Mouse (Mus musculus) cerebellum, postnatal 36 days (tissue): ENCODE measurements around the gene Tmed6.
"Not testable (repeated sequence)": the region's sequence is repeated elsewhere in the genome, so short reads cannot be mapped to it uniquely, and the experiment has no call there.

Experiments used
- DNase-seq, 2 experiments: peaks; one replicate each; pipeline ENCODE4 v3.0.0; 2021 to 2022; ENCODE audit warnings: mixed read lengths in 2 of 2

The Tmed6 gene

DNA sequence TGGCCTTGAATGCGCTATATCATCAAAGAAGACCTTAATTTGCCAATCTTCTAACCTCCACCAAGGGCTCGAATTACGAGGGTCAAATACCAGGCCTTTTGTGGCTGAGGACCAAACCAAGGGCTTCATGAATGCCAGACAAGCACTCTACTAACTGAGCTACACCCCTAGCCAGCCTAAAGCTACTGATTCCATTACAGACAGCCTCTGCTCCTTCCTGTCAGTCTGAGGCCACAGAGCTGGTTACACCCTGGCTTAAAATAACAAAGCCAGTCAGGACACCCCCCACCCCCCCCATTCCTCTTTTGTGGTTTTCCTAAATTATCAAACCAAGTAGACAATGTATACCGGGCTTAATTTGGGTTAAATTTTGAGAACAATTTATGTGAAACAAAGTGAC is 8.3 kb upstream of the Tmed6 start:
- DNase-seq, result no peak

DNA sequence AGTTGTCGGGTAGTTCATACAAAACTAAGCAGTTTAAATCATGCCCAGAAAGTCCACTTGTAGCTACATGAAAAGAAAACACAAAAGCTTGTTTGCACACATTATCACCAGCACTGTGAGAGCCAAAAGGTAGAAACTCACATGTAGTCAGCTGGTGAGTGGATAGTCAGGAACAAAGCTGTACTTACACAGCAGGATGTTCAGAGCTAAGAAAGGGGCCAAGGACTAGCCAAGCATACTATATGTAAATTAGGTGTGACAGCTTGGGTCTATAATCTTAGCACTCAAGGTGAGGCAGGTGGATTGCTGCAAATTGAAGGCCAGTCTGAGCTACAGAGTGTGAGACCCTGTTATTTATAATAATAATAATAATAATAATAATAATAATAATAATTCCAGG is 2.8 kb downstream of the Tmed6 start:
- no peak for DNase-seq

DNA sequence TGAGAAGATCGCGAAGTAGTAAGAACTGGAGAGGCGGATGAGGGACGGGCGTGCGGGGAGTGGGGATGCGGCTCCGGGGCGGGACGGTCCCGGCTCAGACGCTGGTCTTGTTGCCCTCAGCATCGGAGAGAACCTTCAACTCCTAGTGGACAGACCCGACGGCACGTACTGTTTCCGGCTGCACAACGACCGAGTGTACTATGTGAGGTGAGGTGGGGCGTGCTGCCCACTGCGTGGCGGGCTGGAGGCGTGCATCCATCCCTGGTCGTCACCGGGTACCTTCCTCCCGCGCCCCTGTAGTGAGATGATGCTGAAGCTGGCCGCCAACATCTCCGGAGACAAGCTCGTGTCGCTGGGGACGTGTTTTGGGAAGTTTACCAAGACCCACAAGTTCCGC is 8.5 kb downstream of the Tmed6 start:
- no peak for DNase-seq

DNA sequence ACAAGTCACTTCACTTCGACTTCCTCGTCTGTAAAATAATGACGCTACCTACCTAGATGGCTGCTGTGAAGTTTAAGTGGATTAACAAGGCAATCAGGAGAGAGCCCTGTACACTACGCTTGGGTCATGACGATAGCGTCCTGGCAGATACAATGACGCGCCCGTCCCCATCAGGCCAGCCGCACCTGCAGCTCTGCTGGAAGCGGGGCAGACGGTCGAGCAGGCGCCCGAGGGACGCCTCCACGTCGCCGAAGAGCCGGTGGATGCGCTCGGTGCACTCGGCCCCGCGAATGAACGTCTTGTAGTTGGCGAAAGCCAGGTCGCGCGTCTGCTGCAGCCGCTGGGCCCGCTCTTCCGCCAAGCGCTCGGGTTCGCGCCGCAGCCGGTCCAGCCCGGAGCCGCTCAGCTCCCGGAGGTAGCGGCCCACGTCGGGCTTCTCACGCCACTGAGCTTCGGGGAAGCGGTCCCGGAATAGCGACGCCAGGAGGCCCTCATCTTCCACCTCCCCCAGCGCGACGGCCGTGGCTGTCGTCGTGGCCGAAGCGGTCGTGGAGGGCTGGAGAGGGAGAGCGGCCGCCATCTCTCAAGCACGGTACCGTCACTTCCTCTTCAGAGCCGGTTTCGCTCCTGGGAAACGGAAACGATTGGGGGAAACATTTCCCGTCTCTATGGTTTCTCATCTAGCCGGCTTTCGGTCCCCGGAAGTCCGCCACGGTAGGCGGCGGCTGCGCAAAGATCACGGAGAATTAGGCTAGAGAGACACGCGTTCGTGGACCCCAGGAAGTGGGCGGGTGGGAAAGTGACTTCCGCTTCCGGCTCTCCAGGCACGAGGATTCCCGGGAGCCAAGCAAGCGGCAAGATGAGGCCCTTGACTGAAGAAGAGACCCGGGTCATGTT is 9.1 kb downstream of the Tmed6 start, which contains the start of the genes Cog8 and Nip7:
Gene Cog8 (minus strand): TSS at position 614 of the 897 bp plus-strand sequence.
Gene Nip7 (plus strand): TSS at position 802 of the 897 bp plus-strand sequence.
- peak; percentile 96 for DNase-seq

DNA sequence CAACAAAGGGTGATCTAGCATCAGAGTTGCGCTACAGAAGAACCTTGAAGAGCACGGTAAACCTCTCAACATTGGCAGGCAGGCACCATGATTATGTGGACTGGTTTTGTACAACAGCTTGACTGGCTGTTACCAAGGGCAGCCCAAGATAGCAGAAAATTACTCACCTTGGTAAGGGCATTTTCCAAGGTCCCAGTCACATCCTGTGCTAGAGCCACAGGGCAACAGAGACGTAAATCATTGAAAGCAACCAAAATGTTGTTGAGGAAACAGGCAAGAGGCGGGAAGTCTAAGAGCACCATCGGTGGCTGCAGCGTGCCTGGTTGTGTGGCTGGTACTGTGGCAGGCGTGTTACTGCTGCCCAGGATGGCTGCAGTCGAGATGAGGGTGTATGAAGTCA is 13.4 kb downstream of the Tmed6 start:
- no peak for DNase-seq

DNA sequence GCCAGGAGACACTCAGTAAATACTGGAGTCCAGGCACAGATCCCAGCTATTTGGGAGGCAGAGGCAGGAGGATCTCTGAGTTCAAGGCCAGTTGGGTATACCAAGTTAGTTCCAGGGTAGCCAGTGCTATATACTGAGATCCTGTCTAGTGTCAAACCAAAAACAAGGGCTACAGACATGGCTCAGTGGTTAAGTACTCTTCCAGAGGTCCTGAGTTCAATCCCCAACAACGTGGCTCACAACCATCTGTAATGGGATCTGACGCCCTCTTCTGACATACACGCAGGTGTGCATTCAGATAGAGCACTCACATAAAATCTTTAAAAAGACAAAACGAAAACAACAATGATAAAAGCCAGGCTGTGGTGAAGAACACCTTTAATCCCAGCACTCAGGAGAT is 16.0 kb downstream of the Tmed6 start:
- DNase-seq, result no peak

DNA sequence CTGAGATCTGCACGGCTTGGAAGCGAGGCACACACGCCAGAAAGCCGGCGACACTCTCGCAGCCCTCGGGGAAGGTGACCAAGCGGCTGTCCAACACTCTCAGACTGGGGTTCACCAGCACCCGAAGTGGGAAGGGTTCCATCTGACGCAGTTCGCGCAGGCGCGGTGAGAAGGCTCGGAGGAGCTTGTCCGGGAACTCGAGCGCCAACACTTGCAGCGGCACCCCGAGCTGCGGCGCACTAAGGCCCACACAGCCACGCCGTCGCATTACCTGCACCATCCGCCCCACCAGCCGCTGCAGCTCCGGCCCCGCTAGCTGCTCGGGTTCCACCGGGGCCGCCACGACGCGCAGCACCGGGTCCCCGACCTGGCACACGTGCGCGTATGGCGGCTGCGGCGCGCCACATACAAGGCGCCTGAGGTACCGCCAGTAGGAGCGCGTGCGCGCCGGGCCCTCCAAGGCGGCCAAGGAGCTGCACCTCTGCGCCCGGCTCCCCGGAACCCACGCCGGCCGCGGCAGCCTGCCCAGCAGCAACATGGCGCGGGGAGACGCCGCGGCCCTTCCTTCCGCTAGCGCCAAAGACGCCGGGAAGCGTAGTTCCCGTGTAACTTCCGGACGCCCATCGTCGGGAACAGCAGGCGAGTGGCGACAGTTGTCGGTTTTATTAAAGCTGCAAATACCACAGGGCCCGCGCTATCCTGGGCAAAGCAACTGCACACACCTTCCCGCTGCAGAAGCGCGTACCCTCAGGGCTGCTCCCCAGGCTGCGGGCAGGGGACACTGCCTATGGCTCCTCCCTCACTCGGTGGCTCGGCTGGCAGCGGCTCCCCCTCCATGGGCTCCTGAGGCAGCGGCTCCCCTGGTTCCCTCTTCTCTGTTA is 17.1 kb downstream of the Tmed6 start, which contains the start of gene Pdf:
Gene Pdf (minus strand): TSS at position 554 of the 881 bp plus-strand sequence.
- DNase-seq, result peak; percentile 80 to 82

DNA sequence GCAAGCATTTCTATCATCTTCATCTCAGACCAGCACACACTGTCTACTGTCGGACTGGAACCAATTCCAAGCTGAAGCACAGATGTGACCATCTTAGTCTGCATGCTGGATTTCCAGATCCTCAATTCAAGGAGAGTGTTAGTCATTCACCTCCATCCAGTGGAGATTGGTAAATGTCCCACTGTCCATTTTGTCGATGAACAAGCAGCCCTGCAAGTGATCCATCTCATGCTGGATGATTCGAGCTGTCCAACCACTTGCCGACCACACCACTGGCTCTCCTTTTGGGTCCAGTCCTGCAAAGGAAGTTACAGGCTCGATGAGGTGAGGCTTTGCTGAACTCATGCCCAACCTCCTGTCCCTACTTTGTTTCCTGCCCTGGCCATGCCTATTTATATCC is 18.5 kb downstream of the Tmed6 start:
- DNase-seq, result no peak

DNA sequence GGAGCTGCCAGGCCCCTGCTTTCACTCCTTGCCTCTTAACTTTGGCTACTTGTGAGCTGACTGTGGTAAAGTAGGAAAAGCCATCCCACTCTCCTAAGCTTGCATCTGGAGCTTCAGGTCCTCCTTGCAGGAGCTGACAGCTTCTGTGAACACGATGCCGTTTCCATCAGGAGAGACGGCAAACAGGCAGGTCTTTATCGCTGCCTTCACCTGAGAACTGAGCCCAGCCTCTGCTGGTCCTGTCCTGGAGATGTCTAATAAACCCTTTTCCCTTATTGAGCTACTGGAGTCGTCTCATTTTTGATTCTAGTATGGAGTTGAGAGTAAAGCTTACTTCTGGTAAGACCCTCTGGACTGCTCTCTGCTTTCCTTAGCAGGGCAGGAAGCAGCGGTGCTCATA is 20.0 kb downstream of the Tmed6 start:
- no peak for DNase-seq

DNA sequence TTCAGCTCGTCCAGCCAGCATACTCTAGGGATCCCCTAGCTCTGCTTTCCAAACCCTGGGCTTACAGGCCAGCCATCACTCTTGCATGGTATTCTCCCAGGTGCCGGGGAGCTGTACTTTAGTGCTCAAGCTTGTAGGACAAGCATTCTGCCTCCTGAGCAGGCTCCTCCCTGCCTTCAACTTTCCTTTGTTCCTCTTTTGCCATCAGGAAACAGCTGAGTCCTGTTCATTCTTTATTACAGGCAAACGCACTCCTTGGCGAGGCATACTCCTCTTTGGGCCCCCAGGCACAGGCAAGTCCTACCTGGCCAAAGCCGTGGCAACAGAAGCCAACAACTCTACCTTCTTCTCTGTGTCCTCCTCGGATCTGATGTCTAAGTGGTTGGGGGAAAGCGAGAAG is 24.8 kb downstream of the Tmed6 start:
- no peak for DNase-seq

DNA sequence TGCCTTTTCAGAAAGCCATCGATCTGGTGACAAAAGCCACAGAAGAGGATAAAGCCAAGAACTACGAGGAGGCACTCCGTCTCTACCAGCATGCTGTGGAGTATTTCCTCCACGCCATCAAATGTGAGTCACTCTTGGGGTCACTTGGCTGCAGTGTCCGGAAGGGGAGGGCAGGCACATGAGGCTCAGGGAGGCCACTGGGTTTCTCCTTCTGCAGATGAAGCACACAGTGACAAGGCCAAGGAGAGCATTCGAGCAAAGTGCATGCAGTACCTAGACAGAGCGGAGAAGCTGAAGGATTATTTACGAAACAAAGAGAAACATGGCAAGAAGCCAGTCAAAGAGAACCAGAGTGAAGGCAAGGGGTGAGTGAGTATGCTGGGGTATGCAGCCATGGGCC is 28.8 kb downstream of the Tmed6 start:
- DNase-seq, result no peak

DNA sequence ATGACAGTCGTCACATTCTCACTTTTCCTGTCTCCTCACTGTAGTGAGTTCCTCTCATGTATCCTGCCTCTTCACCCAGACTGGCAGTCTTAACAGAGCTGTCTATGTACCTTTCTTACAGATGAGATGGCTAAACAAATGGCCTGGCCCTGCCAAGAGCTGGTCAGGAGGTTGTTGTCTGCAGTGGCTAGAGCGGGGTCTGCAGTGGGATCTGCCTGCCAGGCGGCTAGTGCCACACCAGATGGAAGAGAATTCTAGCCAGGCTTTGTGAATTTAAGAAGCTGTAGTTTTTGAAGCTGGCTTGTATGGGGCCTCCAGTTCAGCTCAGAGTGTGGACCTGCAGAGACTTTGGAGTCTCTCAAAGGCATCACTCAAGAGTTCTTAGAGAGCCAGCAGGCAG is 29.8 kb downstream of the Tmed6 start:
- DNase-seq, result no peak

DNA sequence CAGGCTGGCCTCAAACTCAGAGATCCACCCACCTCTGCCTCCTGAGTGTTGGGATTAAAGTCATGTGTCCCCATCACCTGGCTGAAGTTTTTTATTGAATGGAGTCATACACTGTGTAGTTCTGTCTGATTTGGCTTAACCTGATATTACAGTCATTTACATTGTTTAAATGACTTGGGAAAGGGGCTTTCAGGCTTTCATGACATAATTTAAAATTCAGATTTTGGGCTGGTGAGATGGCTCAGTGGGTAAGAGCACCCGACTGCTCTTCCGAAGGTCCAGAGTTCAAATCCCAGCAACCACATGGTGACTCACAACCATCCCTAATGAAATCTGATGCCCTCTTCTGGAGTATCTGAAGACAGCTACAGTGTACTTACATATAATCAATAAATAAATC is 31.8 kb downstream of the Tmed6 start:
- not testable (repeated sequence) for DNase-seq

DNA sequence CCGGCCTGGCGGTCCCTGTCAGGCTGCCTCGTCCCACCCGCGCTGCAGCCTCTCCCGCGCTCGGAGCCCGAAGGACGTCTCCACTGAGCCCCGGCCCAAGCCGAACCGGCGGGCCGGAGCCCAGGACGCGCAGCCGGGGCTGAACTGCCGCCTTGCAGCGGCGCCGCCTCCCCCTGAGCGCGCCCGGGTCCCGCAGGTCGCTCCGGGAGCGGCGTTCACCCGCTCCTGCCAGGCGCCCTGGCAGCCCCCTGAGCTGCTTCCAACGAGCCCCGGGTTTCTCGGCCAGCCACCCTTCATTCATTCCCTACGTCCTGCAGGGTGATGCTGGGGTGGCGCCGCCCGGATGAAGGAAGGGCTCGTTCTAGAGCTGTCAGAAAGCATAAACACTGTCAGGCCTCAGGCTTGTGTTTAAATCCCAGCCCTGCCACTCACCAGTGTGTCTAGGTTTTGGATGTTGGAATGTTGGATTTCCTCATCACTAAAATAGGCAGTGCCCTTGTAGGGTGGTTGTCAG is 33.8 kb downstream of the Tmed6 start:
- no peak for DNase-seq

DNA sequence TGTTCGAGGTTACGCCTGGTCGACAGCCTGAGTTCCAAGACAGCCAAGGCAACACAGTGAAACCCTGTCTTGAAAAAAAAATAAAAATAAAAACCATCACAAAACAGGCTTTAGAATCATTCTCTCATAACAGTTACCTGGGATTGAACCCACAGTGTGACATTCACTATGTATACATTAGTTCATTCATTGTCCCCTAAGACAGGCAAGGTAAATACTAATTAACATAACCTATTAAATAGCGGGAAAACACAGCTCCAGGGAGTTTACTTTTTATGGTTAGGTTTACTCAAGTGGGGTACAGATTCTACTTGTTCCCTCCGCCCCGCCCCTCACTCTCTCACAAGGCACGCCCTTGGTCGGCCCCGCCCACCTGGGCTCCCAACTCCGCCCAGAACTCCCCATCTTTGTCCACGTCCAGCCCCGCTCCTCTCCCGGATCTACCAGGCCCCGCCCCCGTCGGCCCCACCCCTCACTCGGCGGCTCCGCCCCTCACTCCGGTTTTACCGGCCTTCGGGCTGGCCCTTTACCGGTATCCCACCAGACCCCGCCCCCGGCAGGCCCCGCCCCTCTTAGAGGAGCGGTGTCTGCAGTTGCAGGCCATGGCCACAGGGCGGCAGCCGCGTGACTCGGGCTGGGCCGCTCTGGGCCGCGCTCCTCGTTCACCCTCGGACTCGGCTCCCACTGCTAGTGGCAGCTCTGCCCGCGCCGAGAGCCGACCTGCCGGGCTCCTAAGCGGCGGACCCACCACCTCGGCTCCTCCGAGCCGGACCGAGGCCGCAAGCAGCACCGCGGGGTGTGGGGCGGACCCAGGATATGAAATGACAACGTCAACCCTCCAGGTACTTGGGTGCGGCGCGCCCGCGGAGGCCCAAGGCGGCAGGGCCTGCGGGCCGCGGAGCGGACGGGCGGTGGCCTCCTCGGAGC is 34.5 kb downstream of the Tmed6 start, which contains the start of gene Vps4a:
Gene Vps4a (plus strand): TSS at position 573 of the 927 bp plus-strand sequence.
- peak; percentile 94 to 96 for DNase-seq

DNA sequence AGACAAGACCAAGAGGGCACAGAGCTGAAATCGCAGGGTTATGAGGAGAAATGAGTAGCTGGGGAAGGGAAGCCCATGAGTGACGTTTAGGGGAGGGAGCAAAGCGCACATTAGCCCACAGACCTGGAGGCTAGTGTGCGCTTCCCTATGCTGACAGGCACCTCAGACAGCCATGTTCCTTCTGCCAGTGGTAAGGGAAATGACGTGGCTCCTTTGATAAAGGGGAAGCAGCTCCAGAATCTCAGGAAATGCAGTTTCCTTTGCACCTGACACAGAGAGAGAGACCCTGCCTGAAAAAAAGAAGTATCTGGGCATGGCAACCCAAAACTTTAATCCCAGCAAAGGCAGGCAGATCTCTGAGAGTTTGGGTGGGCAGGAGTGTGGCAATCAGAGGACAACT is 35.4 kb downstream of the Tmed6 start:
- DNase-seq, result no peak

DNA sequence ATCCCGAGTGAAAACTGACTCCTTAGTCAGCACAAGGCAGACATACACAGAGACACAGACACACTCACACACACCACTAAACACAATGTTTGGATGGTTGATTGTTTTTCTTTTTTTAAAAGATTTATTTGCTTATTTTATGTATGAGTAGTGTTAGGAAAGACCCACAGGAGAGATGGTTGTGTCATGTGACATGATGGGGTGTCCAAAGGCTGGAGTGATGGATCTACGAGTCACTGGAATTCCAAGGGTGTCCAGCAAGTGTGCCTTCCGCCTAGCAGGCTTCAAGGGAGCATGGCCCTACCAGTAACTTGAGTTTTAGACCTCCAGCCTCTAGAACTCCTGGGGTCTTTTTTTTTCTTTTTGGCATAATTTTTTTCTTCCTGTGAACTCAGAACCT is 36.1 kb downstream of the Tmed6 start:
- DNase-seq, result no peak

DNA sequence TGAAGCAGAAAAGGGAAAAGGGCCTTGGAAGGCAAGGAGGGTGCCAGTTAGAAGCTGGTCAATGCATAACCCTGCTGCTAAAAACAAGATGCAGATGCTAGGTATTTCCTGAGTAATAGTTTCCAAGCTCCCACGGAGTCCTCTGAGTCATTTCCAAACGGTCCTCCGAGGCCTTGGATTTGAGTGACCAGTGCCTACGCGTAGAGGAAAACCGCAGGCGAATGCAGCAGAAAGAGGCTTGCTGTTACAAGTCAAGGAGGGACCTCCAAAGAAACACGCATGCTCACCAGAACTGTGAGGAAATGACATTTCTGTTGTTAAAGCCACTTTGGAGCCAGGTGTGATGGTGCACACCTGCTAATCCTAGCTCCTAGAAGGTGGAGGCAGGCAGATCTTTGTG is 42.0 kb downstream of the Tmed6 start:
- DNase-seq, result no peak

DNA sequence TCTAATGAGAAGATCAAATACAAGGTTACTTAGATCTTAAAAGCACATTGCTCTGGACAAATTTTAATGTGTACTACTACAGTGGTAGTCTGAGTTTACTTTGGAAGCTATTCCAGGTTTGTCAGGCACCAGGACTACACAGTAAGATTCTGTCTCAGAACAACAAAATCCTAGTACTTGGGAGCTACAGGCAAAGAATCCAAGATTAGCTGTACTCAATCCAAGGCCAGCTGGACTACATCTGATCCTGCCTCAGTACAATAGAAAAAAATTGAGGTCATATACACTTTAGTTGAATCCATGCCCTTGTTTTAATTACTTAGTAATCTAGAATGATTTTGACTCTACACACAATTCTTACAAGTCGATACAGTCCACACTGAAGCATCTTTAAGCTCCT is 50.5 kb downstream of the Tmed6 start:
- DNase-seq, result no peak

DNA sequence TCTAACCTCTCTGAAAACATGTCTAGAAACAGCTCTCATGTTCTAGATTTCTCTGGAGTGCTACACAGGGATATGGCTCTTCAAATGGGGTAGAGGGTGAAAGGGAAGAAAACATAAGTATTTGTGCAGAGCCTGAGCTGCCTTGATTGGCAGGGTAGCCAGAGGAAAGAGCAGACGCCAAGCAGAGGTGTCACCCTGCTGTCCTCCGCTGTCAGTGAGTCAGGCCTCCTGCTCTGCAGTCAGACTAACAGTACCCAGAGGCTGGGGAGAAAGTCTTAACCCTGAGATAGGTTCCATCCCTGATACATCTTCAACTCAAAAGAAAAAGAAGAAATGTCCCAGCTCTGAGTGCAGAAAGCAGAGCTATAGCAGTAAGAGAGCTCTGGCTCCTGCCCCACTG is 52.8 kb downstream of the Tmed6 start:
- DNase-seq, result no peak
